Mouse (Mus musculus): ENCODE results near the gene Setd3. TPM values are rescaled to one million over a fixed set of nuclear protein-coding genes. Genes with fewer than 3 reads are reported as not detected.
"Not testable (repeated sequence)": the region's sequence is repeated elsewhere in the genome, so short reads cannot be mapped to it uniquely, and the experiment has no call there.

Gene Setd3
- polyA plus RNA-seq, 1 experiment from 2014 or later, result 62.4 TPM

- H3K9me3 ChIP-seq (replicated peaks; ENCODE audit: control insufficient read depth, low read length), result no peaks in the 10 kb centered on the region
- no peak for ATAC-seq (replicated peaks; ENCODE audit: insufficient number of reproducible peaks, low FRiP score, low TSS enrichment)
- H3K4me1 ChIP-seq (ENCODE audit: control insufficient read depth, insufficient read depth, low read length), result peaks cover 11% of the 10 kb centered on the region
- WGBS (ENCODE audit: insufficient replicate concordance), result 42% methylated on average over 19 of the region's 19 CpGs
- H3K4me3 ChIP-seq (ENCODE audit: low read depth, low read length), result no peak overlapping the region
- peak overlapping the region; percentile 53 for H3K4me2 ChIP-seq
- peak overlapping the region; percentile 22; the same call in 1 of the 2 replicates for H3K9ac ChIP-seq (ENCODE audit: low read depth, low read length)
- no peaks in the 10 kb centered on the region for H3K27me3 ChIP-seq (ENCODE audit: control insufficient read depth, insufficient read depth, low read length)
- peaks cover 5% of the 10 kb centered on the region for H3K36me3 ChIP-seq (ENCODE audit: control insufficient read depth, insufficient read depth, low read length)
- H3K27ac ChIP-seq (ENCODE audit: low read depth, low read length), result no peak overlapping the region
Observed at GRCm38 (mm10) chr12:108118902-108119531, 60.1 kb downstream of the Setd3 start.

- WGBS (ENCODE audit: insufficient replicate concordance), result 53% methylated on average over 10 of the region's 10 CpGs
- Histone ChIP-seq H3K9ac (ENCODE audit: low read depth, low read length) (no peak overlapping the region), H3K4me3 (ENCODE audit: low read depth, low read length) (no peak overlapping the region), H3K9me3 (replicated peaks; ENCODE audit: control insufficient read depth, low read length) (no peaks in the 10 kb centered on the region), H3K4me1 (ENCODE audit: control insufficient read depth, insufficient read depth, low read length) (peaks cover 11% of the 10 kb centered on the region), H3K36me3 (ENCODE audit: control insufficient read depth, insufficient read depth, low read length) (peaks cover 5% of the 10 kb centered on the region), H3K27ac (ENCODE audit: low read depth, low read length) (no peak overlapping the region), H3K4me2 (peak overlapping the region; percentile 53), H3K27me3 (ENCODE audit: control insufficient read depth, insufficient read depth, low read length) (no peaks in the 10 kb centered on the region)
- no peak for ATAC-seq (replicated peaks; ENCODE audit: insufficient number of reproducible peaks, low FRiP score, low TSS enrichment)
Observed at GRCm38 (mm10) chr12:108118503-108118901, 60.6 kb downstream of the Setd3 start.

- Histone ChIP-seq H3K9me3 (replicated peaks; ENCODE audit: control insufficient read depth, low read length) (no peaks in the 10 kb centered on the region), H3K36me3 (ENCODE audit: control insufficient read depth, insufficient read depth, low read length) (no peaks in the 10 kb centered on the region; the same call in 1 of the 2 replicates), H3K27me3 (ENCODE audit: control insufficient read depth, insufficient read depth, low read length) (no peaks in the 10 kb centered on the region), H3K4me3 (ENCODE audit: low read depth, low read length) (no peak overlapping the region), H3K4me1 (ENCODE audit: control insufficient read depth, insufficient read depth, low read length) (peaks cover 4% of the 10 kb centered on the region; the same call in 1 of the 2 replicates), H3K27ac (ENCODE audit: low read depth, low read length) (no peak overlapping the region), H3K9ac (ENCODE audit: low read depth, low read length) (no peak overlapping the region), H3K4me2 (no peak overlapping the region)
- WGBS (ENCODE audit: insufficient replicate concordance), result 88% methylated on average over 12 of the region's 12 CpGs
- no peak for ATAC-seq (replicated peaks; ENCODE audit: insufficient number of reproducible peaks, low FRiP score, low TSS enrichment)
Observed at GRCm38 (mm10) chr12:108111191-108111590, 67.9 kb downstream of the Setd3 start.

DNA sequence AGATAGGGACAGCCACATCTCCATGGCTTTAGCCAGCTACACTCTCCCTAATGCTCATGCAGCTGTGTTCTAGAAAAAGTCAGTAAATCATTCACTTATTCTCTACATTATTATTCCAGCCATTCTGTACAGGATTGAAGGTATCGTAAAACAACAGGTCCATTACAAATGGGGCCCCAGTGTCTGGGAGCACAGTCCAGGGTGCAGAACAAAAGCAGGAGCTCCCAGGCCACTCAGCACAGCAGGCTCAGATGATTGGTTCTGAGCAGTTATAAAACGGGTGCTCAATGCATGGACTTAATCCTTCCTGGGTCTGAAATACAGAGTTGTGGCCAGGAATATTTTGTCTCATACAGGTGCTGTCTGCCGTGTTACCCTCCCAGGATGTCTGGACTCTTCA, 68.4 kb downstream of the Setd3 start:
- Histone ChIP-seq H3K4me1 (ENCODE audit: control insufficient read depth, insufficient read depth, low read length) (peaks cover 4% of the 10 kb centered on the region; the same call in 1 of the 2 replicates), H3K9me3 (replicated peaks; ENCODE audit: control insufficient read depth, low read length) (no peaks in the 10 kb centered on the region), H3K27ac (ENCODE audit: low read depth, low read length) (no peak overlapping the region), H3K36me3 (ENCODE audit: control insufficient read depth, insufficient read depth, low read length) (no peaks in the 10 kb centered on the region; the same call in 1 of the 2 replicates), H3K4me2 (no peak overlapping the region), H3K27me3 (ENCODE audit: control insufficient read depth, insufficient read depth, low read length) (no peaks in the 10 kb centered on the region), H3K4me3 (ENCODE audit: low read depth, low read length) (no peak overlapping the region), H3K9ac (ENCODE audit: low read depth, low read length) (no peak overlapping the region)
- no peak for ATAC-seq (replicated peaks; ENCODE audit: insufficient number of reproducible peaks, low FRiP score, low TSS enrichment)
- WGBS (ENCODE audit: insufficient replicate concordance), result 92% methylated on average over 3 of the region's 3 CpGs

- Histone ChIP-seq H3K9ac (ENCODE audit: low read depth, low read length) (no peak overlapping the region), H3K27ac (ENCODE audit: low read depth, low read length) (no peak overlapping the region), H3K27me3 (ENCODE audit: control insufficient read depth, insufficient read depth, low read length) (no peaks in the 10 kb centered on the region), H3K36me3 (ENCODE audit: control insufficient read depth, insufficient read depth, low read length) (no peaks in the 10 kb centered on the region; the same call in 1 of the 2 replicates), H3K4me1 (ENCODE audit: control insufficient read depth, insufficient read depth, low read length) (peaks cover 4% of the 10 kb centered on the region; the same call in 1 of the 2 replicates), H3K4me3 (ENCODE audit: low read depth, low read length) (no peak overlapping the region), H3K4me2 (no peak overlapping the region), H3K9me3 (replicated peaks; ENCODE audit: control insufficient read depth, low read length) (no peaks in the 10 kb centered on the region)
- WGBS (ENCODE audit: insufficient replicate concordance), result 74% methylated on average over 4 of the region's 4 CpGs
- ATAC-seq (replicated peaks; ENCODE audit: insufficient number of reproducible peaks, low FRiP score, low TSS enrichment), result no peak
Observed at GRCm38 (mm10) chr12:108109732-108110131, 69.4 kb downstream of the Setd3 start.

GRCm38 (mm10) chr12:108108591-108108990, 70.5 kb downstream of the Setd3 start:
- not testable (repeated sequence) for H3K27me3 ChIP-seq (ENCODE audit: control insufficient read depth, insufficient read depth, low read length); H3K4me3 ChIP-seq (ENCODE audit: low read depth, low read length); H3K9ac ChIP-seq (ENCODE audit: low read depth, low read length); H3K4me2 ChIP-seq; H3K36me3 ChIP-seq (ENCODE audit: control insufficient read depth, insufficient read depth, low read length); H3K27ac ChIP-seq (ENCODE audit: low read depth, low read length); H3K4me1 ChIP-seq (ENCODE audit: control insufficient read depth, insufficient read depth, low read length); H3K9me3 ChIP-seq (replicated peaks; ENCODE audit: control insufficient read depth, low read length); ATAC-seq (replicated peaks; ENCODE audit: insufficient number of reproducible peaks, low FRiP score, low TSS enrichment)
- 53% methylated on average over 7 of the region's 7 CpGs for WGBS (ENCODE audit: insufficient replicate concordance)

DNA sequence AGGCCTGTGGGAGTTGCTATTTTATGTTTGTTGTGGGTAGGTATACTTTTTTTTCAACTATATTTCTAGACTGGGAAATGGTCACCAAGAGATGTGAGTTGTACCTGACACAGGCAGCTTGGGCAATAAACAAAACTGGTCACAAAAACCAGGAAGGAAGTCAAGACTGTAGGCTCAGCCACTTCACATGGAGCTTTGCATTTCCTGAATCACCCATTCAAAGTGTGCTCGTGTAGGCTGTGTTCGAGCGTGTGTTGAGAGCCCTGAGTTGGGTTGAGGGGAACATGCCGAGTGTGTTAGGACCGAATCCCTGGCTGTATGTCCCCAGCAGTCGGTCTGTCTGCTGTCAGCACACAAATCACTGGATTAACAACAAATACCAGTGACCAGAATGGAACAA, 75.8 kb downstream of the Setd3 start:
- H3K27me3 ChIP-seq (ENCODE audit: control insufficient read depth, insufficient read depth, low read length), result no peaks in the 10 kb centered on the region
- H3K36me3 ChIP-seq (ENCODE audit: control insufficient read depth, insufficient read depth, low read length), result no peaks in the 10 kb centered on the region; the same call in 1 of the 2 replicates
- no peak for ATAC-seq (replicated peaks; ENCODE audit: insufficient number of reproducible peaks, low FRiP score, low TSS enrichment)
- no peaks in the 10 kb centered on the region for H3K4me1 ChIP-seq (ENCODE audit: control insufficient read depth, insufficient read depth, low read length)
- H3K4me3 ChIP-seq (ENCODE audit: low read depth, low read length), result no peak overlapping the region
- H3K4me2 ChIP-seq, result no peak overlapping the region
- H3K9ac ChIP-seq (ENCODE audit: low read depth, low read length), result no peak overlapping the region
- WGBS (ENCODE audit: insufficient replicate concordance), result 57% methylated on average over 6 of the region's 6 CpGs
- H3K27ac ChIP-seq (ENCODE audit: low read depth, low read length), result no peak overlapping the region
- no peaks in the 10 kb centered on the region for H3K9me3 ChIP-seq (replicated peaks; ENCODE audit: control insufficient read depth, low read length)

DNA sequence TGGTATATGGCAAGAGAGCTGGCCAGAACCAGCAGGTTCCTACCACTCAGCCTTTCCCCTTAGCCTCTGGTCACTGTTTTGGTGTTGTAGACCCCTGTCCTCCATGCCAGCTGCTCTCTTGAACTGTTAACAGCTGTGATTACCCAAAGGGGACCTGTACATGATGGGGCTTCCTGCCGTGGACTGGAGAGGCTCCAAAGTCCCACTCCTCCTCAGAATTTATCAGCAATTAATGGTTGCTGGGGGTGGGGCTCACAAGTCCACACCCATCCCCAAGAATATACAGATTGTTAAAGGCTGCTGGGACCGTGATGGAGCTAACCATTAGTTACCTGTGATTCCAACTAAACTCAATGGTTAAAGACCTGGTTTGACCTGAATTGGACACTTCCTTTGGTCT, 77.0 kb downstream of the Setd3 start:
- WGBS (ENCODE audit: insufficient replicate concordance), result 66% methylated on average over 2 of the region's 2 CpGs

DNA sequence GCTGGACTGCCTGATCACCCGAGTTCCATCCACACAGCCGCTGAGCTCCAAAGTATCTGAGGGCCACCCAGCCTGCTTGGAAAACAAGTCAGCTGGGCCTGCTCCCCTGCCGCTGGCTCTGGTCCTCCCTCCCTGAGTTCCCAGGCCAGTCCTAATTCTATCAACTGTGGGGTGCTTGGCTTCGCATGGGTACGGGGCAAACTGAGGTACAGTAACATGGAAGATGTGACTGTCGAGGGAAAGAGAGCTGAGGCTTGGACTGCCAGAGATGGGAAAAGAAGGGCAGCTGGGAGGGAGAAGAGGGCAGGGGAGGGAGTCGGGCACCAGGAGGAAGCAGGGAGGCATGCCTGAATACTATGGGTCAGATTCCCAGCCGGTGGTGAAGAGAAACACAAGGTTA, 78.9 kb downstream of the Setd3 start:
- no peak for ATAC-seq (replicated peaks; ENCODE audit: insufficient number of reproducible peaks, low FRiP score, low TSS enrichment)
- WGBS (ENCODE audit: insufficient replicate concordance), result 72% methylated on average over 8 of the region's 8 CpGs
- Histone ChIP-seq H3K27me3 (ENCODE audit: control insufficient read depth, insufficient read depth, low read length) (no peaks in the 10 kb centered on the region), H3K27ac (ENCODE audit: low read depth, low read length) (no peak overlapping the region), H3K4me3 (ENCODE audit: low read depth, low read length) (no peak overlapping the region), H3K9ac (ENCODE audit: low read depth, low read length) (no peak overlapping the region), H3K36me3 (ENCODE audit: control insufficient read depth, insufficient read depth, low read length) (no peaks in the 10 kb centered on the region; the same call in 1 of the 2 replicates), H3K4me2 (no peak overlapping the region), H3K9me3 (replicated peaks; ENCODE audit: control insufficient read depth, low read length) (no peaks in the 10 kb centered on the region), H3K4me1 (ENCODE audit: control insufficient read depth, insufficient read depth, low read length) (no peaks in the 10 kb centered on the region)

More for the DNA sequence above, 77.0 kb downstream of the Setd3 start:
- Histone ChIP-seq H3K4me1 (ENCODE audit: control insufficient read depth, insufficient read depth, low read length) (no peaks in the 10 kb centered on the region), H3K27me3 (ENCODE audit: control insufficient read depth, insufficient read depth, low read length) (no peaks in the 10 kb centered on the region), H3K4me2 (no peak overlapping the region), H3K4me3 (ENCODE audit: low read depth, low read length) (no peak overlapping the region), H3K9ac (ENCODE audit: low read depth, low read length) (no peak overlapping the region), H3K36me3 (ENCODE audit: control insufficient read depth, insufficient read depth, low read length) (no peaks in the 10 kb centered on the region; the same call in 1 of the 2 replicates), H3K27ac (ENCODE audit: low read depth, low read length) (no peak overlapping the region), H3K9me3 (replicated peaks; ENCODE audit: control insufficient read depth, low read length) (no peaks in the 10 kb centered on the region)
- ATAC-seq (replicated peaks; ENCODE audit: insufficient number of reproducible peaks, low FRiP score, low TSS enrichment), result no peak

All from heart, embryonic 11.5 days (tissue).